Mouse (Mus musculus): Measurements from ENCODE around the gene Myl3. TPM values are rescaled to one million over a fixed set of nuclear protein-coding genes. Genes with fewer than 3 reads are reported as not detected.
A peak's percentile ranks its signal among the peaks of the same experiment; 100 is the strongest.

Myl3 gene
- polyA plus RNA-seq, 1 experiment: not detected

DNA sequence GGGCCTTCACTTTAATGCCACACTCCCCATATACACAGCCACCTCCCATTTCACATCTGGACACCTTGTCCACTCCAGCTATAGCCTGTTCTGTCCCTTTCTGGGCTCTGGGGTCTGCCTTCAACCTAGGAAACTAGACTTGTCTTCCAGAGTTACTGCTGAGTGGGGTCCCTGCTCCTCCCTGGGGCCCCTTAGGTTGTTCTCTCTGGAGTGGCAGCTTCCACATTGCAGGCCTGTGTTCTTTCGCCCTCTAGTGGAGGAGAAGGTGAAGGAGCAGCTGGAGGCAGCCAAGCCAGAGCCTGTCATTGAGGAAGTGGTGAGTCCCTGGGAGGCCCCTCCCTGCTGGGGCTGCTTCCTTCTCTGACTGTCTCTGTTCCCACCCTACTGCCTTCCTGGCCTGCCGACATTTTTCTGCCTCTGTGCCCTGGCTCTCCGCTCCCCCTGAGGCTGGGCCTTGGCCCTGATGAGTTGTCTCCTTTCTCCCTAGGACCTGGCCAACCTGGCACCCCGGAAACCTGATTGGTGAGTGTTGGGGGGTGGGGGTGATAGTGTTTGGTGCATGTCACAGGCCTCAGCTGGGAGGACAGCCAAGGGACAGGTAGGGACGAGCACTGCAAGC is 31.9 kb upstream of the Myl3 start:
- TF ChIP-seq POLR2A (IDR thresholded peaks at IDR 0.05; ENCODE audit: low read depth, low read length) (peak; percentile 52), CTCF (IDR thresholded peaks at IDR 0.05; ENCODE audit: borderline replicate concordance, insufficient read depth, low read length) (peak; percentile 61)
- peak overlapping the region; percentile 29 for H3K4me3 ChIP-seq (ENCODE audit: insufficient read depth, low read length)
- no peaks in the 10 kb centered on the region for H3K4me1 ChIP-seq (ENCODE audit: control insufficient read depth, insufficient read depth, low read length)
- H3K27ac ChIP-seq (ENCODE audit: insufficient read depth, low read length): no peak overlapping the region

DNA sequence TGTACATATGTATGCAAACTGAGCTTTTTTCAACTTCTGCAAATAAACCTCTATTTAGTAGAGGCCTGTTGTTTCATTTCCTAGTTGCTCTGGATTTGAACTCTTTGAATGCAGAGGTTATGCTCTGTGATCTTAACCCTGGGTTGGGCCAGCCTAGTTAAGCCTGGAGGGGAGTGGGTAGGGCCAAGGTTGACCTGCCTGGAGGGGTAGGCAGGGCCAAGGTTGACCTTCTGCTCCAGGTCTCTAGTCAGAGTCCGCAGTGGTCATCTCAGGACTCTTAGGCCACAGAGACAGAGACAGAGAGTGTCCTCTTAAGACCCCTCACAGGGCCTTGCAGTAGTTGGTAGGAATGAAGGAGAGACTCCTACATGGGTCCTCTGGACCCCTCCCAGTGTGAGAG is 30.1 kb upstream of the Myl3 start:
- H3K4me3 ChIP-seq (ENCODE audit: insufficient read depth, low read length): no peak overlapping the region
- H3K4me1 ChIP-seq (ENCODE audit: control insufficient read depth, insufficient read depth, low read length): no peaks in the 10 kb centered on the region
- no peak for TF ChIP-seq CTCF (IDR thresholded peaks at IDR 0.05; ENCODE audit: borderline replicate concordance, insufficient read depth, low read length)
- TF ChIP-seq POLR2A (IDR thresholded peaks at IDR 0.05; ENCODE audit: low read depth, low read length): no peak
- H3K27ac ChIP-seq (ENCODE audit: insufficient read depth, low read length): no peak overlapping the region

DNA sequence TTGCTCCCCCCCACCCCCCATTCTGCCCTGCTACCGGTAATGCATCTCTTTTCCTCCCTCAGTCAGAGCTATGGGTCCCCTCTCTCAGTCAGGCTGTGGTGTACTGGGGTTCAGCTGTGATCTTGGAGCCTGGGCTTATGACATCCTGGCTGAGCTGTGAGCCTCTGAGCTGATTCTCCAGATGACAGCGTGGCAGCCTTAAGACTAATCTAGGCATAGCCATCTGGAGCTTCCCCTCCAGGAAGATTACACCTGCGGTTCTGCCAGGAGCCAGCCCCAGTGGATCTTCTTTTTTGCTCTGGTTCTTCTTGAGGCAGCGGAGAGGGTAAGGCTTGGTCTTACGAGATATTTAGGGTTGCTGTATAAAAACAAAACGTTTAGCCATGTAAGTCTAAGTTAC is 29.7 kb upstream of the Myl3 start:
- Histone ChIP-seq H3K4me1 (ENCODE audit: control insufficient read depth, insufficient read depth, low read length) (no peaks in the 10 kb centered on the region), H3K4me3 (ENCODE audit: insufficient read depth, low read length) (no peak overlapping the region), H3K27ac (ENCODE audit: insufficient read depth, low read length) (no peak overlapping the region)
- no peak for TF ChIP-seq CTCF (IDR thresholded peaks at IDR 0.05; ENCODE audit: borderline replicate concordance, insufficient read depth, low read length)
- no peak for TF ChIP-seq POLR2A (IDR thresholded peaks at IDR 0.05; ENCODE audit: low read depth, low read length)

- H3K4me3 ChIP-seq (ENCODE audit: insufficient read depth, low read length): no peak overlapping the region
- H3K4me1 ChIP-seq (ENCODE audit: control insufficient read depth, insufficient read depth, low read length): no peaks in the 10 kb centered on the region
- TF ChIP-seq CTCF (IDR thresholded peaks at IDR 0.05; ENCODE audit: borderline replicate concordance, insufficient read depth, low read length): no peak
- H3K27ac ChIP-seq (ENCODE audit: insufficient read depth, low read length): no peak overlapping the region
Measured at GRCm38 (mm10) chr9:110712545-110712944, 29.1 kb upstream of the Myl3 start.

- Histone ChIP-seq H3K4me1 (ENCODE audit: control insufficient read depth, insufficient read depth, low read length) (peaks cover 4% of the 10 kb centered on the region; the same call in 1 of the 2 replicates), H3K27ac (ENCODE audit: insufficient read depth, low read length) (no peak overlapping the region), H3K4me3 (ENCODE audit: insufficient read depth, low read length) (no peak overlapping the region)
- no peak for TF ChIP-seq CTCF (IDR thresholded peaks at IDR 0.05; ENCODE audit: borderline replicate concordance, insufficient read depth, low read length)
- TF ChIP-seq POLR2A (IDR thresholded peaks at IDR 0.05; ENCODE audit: low read depth, low read length): no peak
Measured at GRCm38 (mm10) chr9:110713389-110713788, 28.3 kb upstream of the Myl3 start.

GRCm38 (mm10) chr9:110715426-110715825 is 26.2 kb upstream of the Myl3 start:
- peaks cover 4% of the 10 kb centered on the region; the same call in 1 of the 2 replicates for H3K4me1 ChIP-seq (ENCODE audit: control insufficient read depth, insufficient read depth, low read length)

GRCm38 (mm10) chr9:110716775-110717174 is 24.9 kb upstream of the Myl3 start:
- Histone ChIP-seq H3K27ac (ENCODE audit: insufficient read depth, low read length) (no peak overlapping the region), H3K4me1 (ENCODE audit: control insufficient read depth, insufficient read depth, low read length) (peaks cover 4% of the 10 kb centered on the region; the same call in 1 of the 2 replicates), H3K4me3 (ENCODE audit: insufficient read depth, low read length) (no peak overlapping the region)
- TF ChIP-seq POLR2A (IDR thresholded peaks at IDR 0.05; ENCODE audit: low read depth, low read length): no peak
- peak; percentile 76; the same call in 1 of the 2 replicates for TF ChIP-seq CTCF (IDR thresholded peaks at IDR 0.05; ENCODE audit: borderline replicate concordance, insufficient read depth, low read length)

More at GRCm38 (mm10) chr9:110715426-110715825, 26.2 kb upstream of the Myl3 start:
- no peak overlapping the region for H3K4me3 ChIP-seq (ENCODE audit: insufficient read depth, low read length)
- no peak overlapping the region for H3K27ac ChIP-seq (ENCODE audit: insufficient read depth, low read length)
- TF ChIP-seq POLR2A (IDR thresholded peaks at IDR 0.05; ENCODE audit: low read depth, low read length): no peak
- TF ChIP-seq CTCF (IDR thresholded peaks at IDR 0.05; ENCODE audit: borderline replicate concordance, insufficient read depth, low read length): no peak

- no peak for TF ChIP-seq CTCF (IDR thresholded peaks at IDR 0.05; ENCODE audit: borderline replicate concordance, insufficient read depth, low read length)
- TF ChIP-seq POLR2A (IDR thresholded peaks at IDR 0.05; ENCODE audit: low read depth, low read length): no peak
- Histone ChIP-seq H3K4me3 (ENCODE audit: insufficient read depth, low read length) (no peak overlapping the region), H3K27ac (ENCODE audit: insufficient read depth, low read length) (no peak overlapping the region), H3K4me1 (ENCODE audit: control insufficient read depth, insufficient read depth, low read length) (peaks cover 4% of the 10 kb centered on the region; the same call in 1 of the 2 replicates)
Measured at GRCm38 (mm10) chr9:110718071-110718470, 23.6 kb upstream of the Myl3 start.

- no peak overlapping the region for H3K4me3 ChIP-seq (ENCODE audit: insufficient read depth, low read length)
- H3K4me1 ChIP-seq (ENCODE audit: control insufficient read depth, insufficient read depth, low read length): peaks cover 4% of the 10 kb centered on the region; the same call in 1 of the 2 replicates
- H3K27ac ChIP-seq (ENCODE audit: insufficient read depth, low read length): no peak overlapping the region
- TF ChIP-seq CTCF (IDR thresholded peaks at IDR 0.05; ENCODE audit: borderline replicate concordance, insufficient read depth, low read length) (no peak), POLR2A (IDR thresholded peaks at IDR 0.05; ENCODE audit: low read depth, low read length) (no peak)
Measured at GRCm38 (mm10) chr9:110718810-110719209, 22.9 kb upstream of the Myl3 start.

GRCm38 (mm10) chr9:110719977-110720376 is 21.7 kb upstream of the Myl3 start:
- H3K4me1 ChIP-seq (ENCODE audit: control insufficient read depth, insufficient read depth, low read length): peaks cover 4% of the 10 kb centered on the region; the same call in 1 of the 2 replicates
- no peak overlapping the region for H3K27ac ChIP-seq (ENCODE audit: insufficient read depth, low read length)
- no peak overlapping the region for H3K4me3 ChIP-seq (ENCODE audit: insufficient read depth, low read length)
- TF ChIP-seq POLR2A (IDR thresholded peaks at IDR 0.05; ENCODE audit: low read depth, low read length) (no peak), CTCF (IDR thresholded peaks at IDR 0.05; ENCODE audit: borderline replicate concordance, insufficient read depth, low read length) (no peak)

All from embryonic fibroblast, embryonic 13.5 days (primary cell).